Mouse (Mus musculus) lung, postnatal 0 days (tissue): Measurements from ENCODE around the gene Tssk1. TPM values are rescaled to one million over a fixed set of nuclear protein-coding genes. Genes with fewer than 3 reads are reported as not detected.

ENCODE experiments used
- ATAC-seq: fragments of 200-750 bp; cut with Nextera tagmentation; 2 replicates; pipeline ENCODE4 v1.8.0; 2017; ENCODE audit warnings: moderate library complexity
- DNase-seq: peaks from one replicate; pipeline ENCODE4 v3.0.0-alpha.2; 2016; ENCODE audit warnings: low spot score
- H3K27ac ChIP-seq: fragments of 300-500 bp; sonication (generic); 2 replicates; pipeline ENCODE4 v1.5.1; 2014; ENCODE audit warnings: antibody characterized with exemption, mild to moderate bottlenecking, low read length, mixed read lengths
- H3K27me3 ChIP-seq: fragments of 300-500 bp; sonication (generic); replicated peaks from 2 replicates; pipeline ENCODE4 v1.6.1; 2014; ENCODE audit warnings: low read length, mixed read lengths; ENCODE audit not compliant: insufficient read depth
- H3K36me3 ChIP-seq: fragments of 300-500 bp; sonication (generic); 2 replicates; pipeline ENCODE4 v1.6.1; 2014; ENCODE audit warnings: low read length, mixed read lengths; ENCODE audit not compliant: insufficient read depth
- H3K4me1 ChIP-seq: fragments of 300-500 bp; sonication (generic); 2 replicates; pipeline ENCODE4 v1.6.1; 2014; ENCODE audit warnings: antibody characterized with exemption, low read depth, low read length, mixed read lengths; ENCODE audit not compliant: insufficient read depth
- H3K4me2 ChIP-seq: fragments of 300-500 bp; sonication (generic); replicated peaks from 2 replicates; pipeline ENCODE4 v1.6.1; 2014; ENCODE audit warnings: low read depth, mild to moderate bottlenecking, low read length, moderate library complexity, mixed read lengths
- H3K4me3 ChIP-seq: fragments of 300-500 bp; sonication (generic); 2 replicates; pipeline ENCODE4 v1.5.1; 2014; ENCODE audit warnings: low read depth, low read length
- H3K9ac ChIP-seq: fragments of 300-500 bp; sonication (generic); replicated peaks from 2 replicates; pipeline ENCODE4 v1.6.1; 2014; ENCODE audit warnings: low read depth, mild to moderate bottlenecking
- H3K9me3 ChIP-seq: fragments of 300-500 bp; sonication (generic); 2 replicates; pipeline ENCODE4 v1.6.1; 2016; ENCODE audit warnings: low read length, mixed read lengths
- CTCF ChIP-seq: IDR thresholded peaks from 2 replicates; pipeline ENCODE4 v1.5.1; 2016; ENCODE audit warnings: antibody characterized with exemption, mild to moderate bottlenecking
- EP300 ChIP-seq: IDR thresholded peaks from 2 replicates; pipeline ENCODE4 v1.6.1; 2016; ENCODE audit warnings: antibody characterized with exemption, mild to moderate bottlenecking, control low read depth
- WGBS: fragments of 180-500 bp; shearing (Covaris S2); extraction: QIAGEN DNeasy Blood & Tissue Kit; methylation state at CpG from one replicate; pipeline ENCODE4 v1.1.7; 2014; 5-methylcytosine and 5-hydroxymethylcytosine counted together
- polyA plus RNA-seq: library from polyadenylated mRNA; unstranded; fragments of >200 nt; fragmentation: Nextera tagmentation; extraction: Ambion mirVana; gene quantifications from 2 replicates; pipeline ENCODE4 v1.2.1, GENCODE M21; 2015

Gene Tssk1
- polyA plus RNA-seq, 1 experiment from 2014 or later = not detected

DNA sequence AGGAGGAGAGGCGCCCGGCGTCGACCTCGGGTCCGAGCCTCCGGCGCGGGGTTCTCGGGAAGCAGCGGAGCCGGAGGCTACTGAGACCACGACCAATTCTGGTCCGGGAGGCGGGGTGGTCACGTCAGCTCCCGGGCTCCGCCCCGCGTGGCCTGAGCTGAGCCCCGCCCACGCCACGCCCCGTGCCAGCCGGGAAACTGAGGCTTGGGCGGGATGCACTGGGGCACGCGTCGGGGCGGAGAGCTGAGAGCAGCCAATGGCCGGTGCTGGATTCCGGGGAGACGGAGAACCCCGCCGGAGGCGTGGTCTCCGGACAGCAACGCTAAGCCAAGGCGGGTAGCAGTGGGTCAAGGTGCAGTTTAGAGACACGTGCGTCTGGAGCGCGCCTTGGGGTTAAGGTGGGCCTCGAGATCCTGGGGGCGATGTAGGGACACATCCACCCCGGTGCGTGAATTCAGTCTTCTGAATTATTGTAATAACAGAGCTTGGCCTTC lies 34.1 kb downstream of the Tssk1 start, which contains the start of gene Slc25a1:
Slc25a1 (minus strand) TSS at position 133 of the 494 bp plus-strand sequence.
- ATAC-seq = peak; percentile 74

DNA sequence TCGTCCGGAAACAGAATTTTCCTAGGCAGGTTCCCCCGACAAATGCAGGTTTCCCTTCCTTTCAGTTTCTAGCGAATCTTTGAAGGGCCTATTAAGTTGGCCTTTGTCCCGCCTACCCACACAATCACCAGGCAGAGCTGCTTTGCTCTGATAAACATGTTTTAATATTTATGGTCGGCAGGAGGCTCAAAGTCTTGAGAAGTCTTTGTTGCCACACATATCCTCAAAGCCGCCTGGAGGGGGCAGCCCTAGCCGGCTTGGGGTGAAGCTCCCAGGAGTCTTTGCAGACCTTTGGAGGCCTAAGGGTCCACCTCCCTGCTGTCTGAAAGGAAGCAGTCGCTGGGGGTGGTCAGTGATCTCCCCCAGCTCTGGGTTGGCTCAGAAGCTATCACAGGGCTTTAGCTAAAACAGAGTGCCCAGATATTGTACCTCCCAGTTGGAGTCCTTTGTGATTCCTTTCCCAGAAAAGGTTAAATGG lies 34.6 kb downstream of the Tssk1 start:
- H3K4me1 ChIP-seq = no peaks in the 10 kb centered on the region
- peak overlapping the region; percentile 76 for H3K4me3 ChIP-seq
- H3K4me2 ChIP-seq = peak overlapping the region; percentile 99
- no peaks in the 10 kb centered on the region for H3K9me3 ChIP-seq
- H3K27ac ChIP-seq = peak overlapping the region; percentile 89
- no peaks in the 10 kb centered on the region for H3K27me3 ChIP-seq
- H3K9ac ChIP-seq = peak overlapping the region; percentile 79
- no peaks in the 10 kb centered on the region for H3K36me3 ChIP-seq
- under 1% methylated on average over 9 of the region's 9 CpGs for whole genome bisulfite sequencing
- DNase-seq (peak; percentile 97), ATAC-seq (peak; percentile 87)
- TF ChIP-seq CTCF (peak; percentile 82), EP300 (no peak)

More for the DNA sequence above, 34.1 kb downstream of the Tssk1 start, which contains the start of gene Slc25a1:
- Histone ChIP-seq H3K27ac (peak within 1 kb of the TSS; percentile 89), H3K4me3 (peak within 1 kb of the TSS; percentile 76), H3K9ac (peak within 1 kb of the TSS; percentile 79), H3K36me3 (no peaks in the 10 kb centered on the region), H3K4me2 (peak within 1 kb of the TSS; percentile 99), H3K9me3 (no peaks in the 10 kb centered on the region), H3K4me1 (no peaks in the 10 kb centered on the region), H3K27me3 (no peaks in the 10 kb centered on the region)
- 1% methylated on average over 40 of the region's 47 CpGs for WGBS
- peak; percentile 71 for DNase-seq
- no peak for TF ChIP-seq EP300
- TF ChIP-seq CTCF = no peak

DNA sequence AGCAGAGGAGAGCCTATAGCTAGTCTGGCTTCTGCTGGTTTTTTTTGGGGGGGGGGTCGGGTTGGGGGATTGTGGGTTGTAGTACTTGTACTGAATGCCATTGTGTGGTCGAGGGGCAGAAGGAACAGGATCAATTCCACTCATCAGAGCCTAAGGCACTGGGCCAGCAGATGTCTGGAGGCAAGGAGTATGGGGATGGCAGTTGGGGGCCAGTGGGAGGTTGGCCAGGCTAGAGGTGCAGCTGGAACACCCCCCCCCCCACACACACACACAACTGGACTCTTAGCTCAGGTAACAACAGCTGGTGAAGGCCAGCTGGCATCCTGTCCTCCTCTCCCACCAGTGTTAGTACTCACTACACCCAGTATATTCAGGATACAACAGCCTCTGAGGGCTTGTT lies 35.2 kb downstream of the Tssk1 start:
- no peak overlapping the region for H3K4me2 ChIP-seq
- WGBS = 23% methylated on average over 2 of the region's 2 CpGs

GRCm38 (mm10) chr16:17929631-17930030 lies 35.6 kb downstream of the Tssk1 start:
- 82% methylated on average over 2 of the region's 2 CpGs for WGBS
- Histone ChIP-seq H3K9me3 (no peaks in the 10 kb centered on the region), H3K4me3 (no peak overlapping the region), H3K27me3 (no peaks in the 10 kb centered on the region), H3K4me2 (no peak overlapping the region), H3K4me1 (no peaks in the 10 kb centered on the region), H3K9ac (no peak overlapping the region), H3K36me3 (no peaks in the 10 kb centered on the region), H3K27ac (no peak overlapping the region)
- ATAC-seq = no peak
- TF ChIP-seq EP300 = no peak
- TF ChIP-seq CTCF = no peak
- no peak for DNase-seq

More for the DNA sequence above, 35.2 kb downstream of the Tssk1 start:
- no peak for TF ChIP-seq EP300
- TF ChIP-seq CTCF = no peak
- Histone ChIP-seq H3K9me3 (no peaks in the 10 kb centered on the region), H3K36me3 (no peaks in the 10 kb centered on the region), H3K4me3 (no peak overlapping the region), H3K4me1 (no peaks in the 10 kb centered on the region), H3K27me3 (no peaks in the 10 kb centered on the region), H3K9ac (no peak overlapping the region), H3K27ac (peak overlapping the region; percentile 89)
- ATAC-seq (no peak), DNase-seq (no peak)

DNA sequence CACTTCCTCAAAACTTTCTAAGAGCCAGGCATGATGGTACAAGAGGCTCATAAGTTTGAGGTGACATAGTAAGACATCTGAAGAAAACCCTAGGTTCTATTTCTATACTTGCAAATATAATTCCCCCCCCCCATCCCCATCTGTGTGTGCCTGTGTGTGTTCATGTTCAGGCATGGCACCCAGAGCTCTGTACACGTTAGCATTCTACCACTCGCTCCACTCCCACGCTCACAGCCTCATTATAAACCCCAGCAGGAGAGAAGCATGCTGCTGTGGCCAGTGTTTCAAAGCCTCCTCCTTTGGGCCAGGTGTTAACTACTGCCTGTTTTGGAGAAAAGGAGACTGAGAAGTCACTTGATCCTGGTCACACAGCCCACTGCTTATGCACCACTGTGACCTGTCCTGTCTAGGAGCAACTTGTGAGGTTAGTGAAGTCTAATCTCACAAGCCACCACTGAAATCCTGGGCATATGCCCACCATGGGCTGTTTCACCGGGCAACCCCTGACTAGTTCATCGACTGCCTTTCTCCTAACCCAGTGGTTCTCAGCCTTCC lies 38.0 kb downstream of the Tssk1 start:
- H3K4me2 ChIP-seq = no peak overlapping the region
- ATAC-seq (no peak), DNase-seq (no peak)
- no peaks in the 10 kb centered on the region for H3K9me3 ChIP-seq
- 78% methylated on average over 5 of the region's 5 CpGs for WGBS
- H3K36me3 ChIP-seq = no peaks in the 10 kb centered on the region
- no peaks in the 10 kb centered on the region for H3K27me3 ChIP-seq
- no peaks in the 10 kb centered on the region for H3K4me1 ChIP-seq
- no peak overlapping the region for H3K9ac ChIP-seq
- H3K27ac ChIP-seq = no peak overlapping the region
- TF ChIP-seq EP300 (no peak), CTCF (no peak)
- no peak overlapping the region for H3K4me3 ChIP-seq

GRCm38 (mm10) chr16:17933594-17934444 lies 39.8 kb downstream of the Tssk1 start:
- no peak overlapping the region for H3K27ac ChIP-seq
- no peaks in the 10 kb centered on the region for H3K9me3 ChIP-seq
- DNase-seq (no peak), ATAC-seq (no peak)
- no peak overlapping the region for H3K9ac ChIP-seq
- TF ChIP-seq CTCF = no peak
- TF ChIP-seq EP300 = no peak
- 50% methylated on average over 9 of the region's 9 CpGs for WGBS
- H3K4me1 ChIP-seq = no peaks in the 10 kb centered on the region
- H3K36me3 ChIP-seq = no peaks in the 10 kb centered on the region
- no peak overlapping the region for H3K4me3 ChIP-seq
- no peaks in the 10 kb centered on the region for H3K27me3 ChIP-seq
- H3K4me2 ChIP-seq = no peak overlapping the region
